Mouse (Mus musculus) lung, embryonic 16.5 days (tissue): ENCODE results near the gene Tmem207. TPM values are rescaled to one million over a fixed set of nuclear protein-coding genes. Genes with fewer than 3 reads are reported as not detected.
A peak's percentile ranks its signal among the peaks of the same experiment; 100 is the strongest.
"Not testable (repeated sequence)": the region's sequence is repeated elsewhere in the genome, so short reads cannot be mapped to it uniquely, and the experiment has no call there.

Experiments used
- ATAC-seq: fragments of 200-750 bp; cut with Nextera tagmentation; 2 replicates; pipeline ENCODE4 v1.8.0; 2017; ENCODE audit warnings: low read depth, mild to moderate bottlenecking, moderate library complexity
- H3K27ac ChIP-seq: fragments of 300-500 bp; sonication (generic); 2 replicates; pipeline ENCODE4 v1.5.1; 2014; ENCODE audit warnings: mild to moderate bottlenecking, control low read depth, low read length
- H3K27me3 ChIP-seq: fragments of 300-500 bp; sonication (generic); 2 replicates; pipeline ENCODE4 v1.6.1; 2014; ENCODE audit warnings: low read depth, low read length, mixed read lengths; ENCODE audit not compliant: control insufficient read depth, insufficient read depth
- H3K36me3 ChIP-seq: fragments of 300-500 bp; sonication (generic); 2 replicates; pipeline ENCODE4 v1.6.1; 2014; ENCODE audit warnings: low read length; ENCODE audit not compliant: control insufficient read depth, insufficient read depth
- H3K4me1 ChIP-seq: fragments of 300-500 bp; sonication (generic); replicated peaks from 2 replicates; pipeline ENCODE4 v1.6.1; 2014; ENCODE audit warnings: low read length, mixed read lengths; ENCODE audit not compliant: control insufficient read depth, insufficient read depth
- H3K4me2 ChIP-seq: fragments of 300-500 bp; sonication (generic); 2 replicates; pipeline ENCODE4 v1.6.1; 2014; ENCODE audit warnings: low read depth, low read length, control low read depth
- H3K4me3 ChIP-seq: fragments of 300-500 bp; sonication (generic); 2 replicates; pipeline ENCODE4 v1.5.1; 2014; ENCODE audit warnings: mild to moderate bottlenecking, low read length, control low read depth
- H3K9ac ChIP-seq: fragments of 300-500 bp; sonication (generic); 2 replicates; pipeline ENCODE4 v1.6.1; 2014; ENCODE audit warnings: low read length, control low read depth
- H3K9me3 ChIP-seq: fragments of 300-500 bp; sonication (generic); 2 replicates; pipeline ENCODE4 v1.6.1; 2016; ENCODE audit warnings: low read length; ENCODE audit not compliant: control insufficient read depth
- WGBS: fragments of 180-500 bp; shearing (Covaris S2); extraction: QIAGEN DNeasy Blood & Tissue Kit; methylation state at CpG from one replicate; pipeline ENCODE4 v1.1.7; 2014; 5-methylcytosine and 5-hydroxymethylcytosine counted together
- polyA plus RNA-seq: library from polyadenylated mRNA; unstranded; fragments of >200 nt; fragmentation: Nextera tagmentation; extraction: Ambion mirVana; gene quantifications from 2 replicates; pipeline ENCODE4 v1.2.1, GENCODE M21; 2015

Gene Tmem207
- polyA plus RNA-seq, 1 experiment from 2014 or later, result not detected

- WGBS, result 23% methylated on average over 7 of the region's 7 CpGs
- Histone ChIP-seq H3K27me3 (no peaks in the 10 kb centered on the region), H3K36me3 (no peaks in the 10 kb centered on the region), H3K4me3 (no peak overlapping the region), H3K27ac (no peak overlapping the region), H3K4me1 (no peaks in the 10 kb centered on the region), H3K9me3 (no peaks in the 10 kb centered on the region), H3K9ac (no peak overlapping the region), H3K4me2 (no peak overlapping the region)
- 0 out of 2 replicates have a peak, but pooled peaks have one; percentile 23 for ATAC-seq
Measured at GRCm38 (mm10) chr16:26546170-26546878, 19.8 kb upstream of the Tmem207 start.

GRCm38 (mm10) chr16:26532287-26532686 lies 5.7 kb upstream of the Tmem207 start:
- no peak for ATAC-seq
- WGBS, result 52% methylated on average over 1 of the region's 1 CpGs

GRCm38 (mm10) chr16:26530451-26530850 lies 3.9 kb upstream of the Tmem207 start:
- Histone ChIP-seq H3K9ac (no peak overlapping the region), H3K27ac (no peak overlapping the region), H3K4me1 (no peaks in the 10 kb centered on the region), H3K36me3 (no peaks in the 10 kb centered on the region), H3K27me3 (no peaks in the 10 kb centered on the region), H3K9me3 (no peaks in the 10 kb centered on the region), H3K4me3 (no peak overlapping the region), H3K4me2 (no peak overlapping the region)
- 26% methylated on average over 1 of the region's 1 CpGs for WGBS
- ATAC-seq, result no peak

More at GRCm38 (mm10) chr16:26532287-26532686, 5.7 kb upstream of the Tmem207 start:
- no peaks in the 10 kb centered on the region for H3K27me3 ChIP-seq
- H3K9me3 ChIP-seq, result no peaks in the 10 kb centered on the region
- H3K27ac ChIP-seq, result no peak overlapping the region
- H3K4me3 ChIP-seq, result no peak overlapping the region
- H3K9ac ChIP-seq, result no peak overlapping the region
- no peaks in the 10 kb centered on the region for H3K36me3 ChIP-seq
- no peak overlapping the region for H3K4me2 ChIP-seq
- H3K4me1 ChIP-seq, result no peaks in the 10 kb centered on the region

- Histone ChIP-seq H3K27me3 (no peaks in the 10 kb centered on the region), H3K4me3 (no peak overlapping the region), H3K4me1 (no peaks in the 10 kb centered on the region), H3K9me3 (no peaks in the 10 kb centered on the region), H3K36me3 (no peaks in the 10 kb centered on the region), H3K4me2 (peak overlapping the region; percentile 16; the same call in 1 of the 2 replicates), H3K27ac (0 out of 2 replicates have a peak overlapping the region, but pooled peaks have one; percentile 5), H3K9ac (no peak overlapping the region)
- 52% methylated on average over 10 of the region's 10 CpGs for WGBS
- ATAC-seq, result peak; percentile 87
Measured at GRCm38 (mm10) chr16:26527931-26528666, 1.5 kb upstream of the Tmem207 start.

GRCm38 (mm10) chr16:26525832-26526231 lies 737 bp downstream of the Tmem207 start:
- Histone ChIP-seq H3K4me3 (no peak overlapping the region), H3K27me3 (no peaks in the 10 kb centered on the region), H3K4me1 (no peaks in the 10 kb centered on the region), H3K4me2 (no peak overlapping the region), H3K27ac (no peak overlapping the region), H3K9me3 (no peaks in the 10 kb centered on the region), H3K36me3 (no peaks in the 10 kb centered on the region), H3K9ac (no peak overlapping the region)
- 66% methylated on average over 5 of the region's 5 CpGs for WGBS
- ATAC-seq, result no peak

GRCm38 (mm10) chr16:26519596-26519995 lies 7.0 kb downstream of the Tmem207 start:
- Histone ChIP-seq H3K36me3 (no peaks in the 10 kb centered on the region), H3K9ac (no peak overlapping the region)

GRCm38 (mm10) chr16:26504961-26505360 lies 21.6 kb downstream of the Tmem207 start:
- ATAC-seq, result no peak
- 83% methylated on average over 4 of the region's 4 CpGs for WGBS
- Histone ChIP-seq H3K9ac (no peak overlapping the region), H3K27me3 (no peaks in the 10 kb centered on the region), H3K27ac (no peak overlapping the region), H3K36me3 (no peaks in the 10 kb centered on the region), H3K9me3 (no peaks in the 10 kb centered on the region), H3K4me2 (no peak overlapping the region), H3K4me1 (no peaks in the 10 kb centered on the region), H3K4me3 (no peak overlapping the region)

More at GRCm38 (mm10) chr16:26519596-26519995, 7.0 kb downstream of the Tmem207 start:
- Histone ChIP-seq H3K4me1 (no peaks in the 10 kb centered on the region), H3K27ac (no peak overlapping the region), H3K4me3 (no peak overlapping the region), H3K4me2 (no peak overlapping the region), H3K9me3 (no peaks in the 10 kb centered on the region), H3K27me3 (no peaks in the 10 kb centered on the region)
- ATAC-seq, result no peak
- WGBS, result 35% methylated on average over 2 of the region's 2 CpGs

GRCm38 (mm10) chr16:26500738-26501137 lies 25.8 kb downstream of the Tmem207 start:
- Histone ChIP-seq H3K27me3 (no peaks in the 10 kb centered on the region), H3K4me2 (no peak overlapping the region)
- ATAC-seq, result no peak

GRCm38 (mm10) chr16:26499705-26500104 lies 26.9 kb downstream of the Tmem207 start:
- not testable (repeated sequence) for H3K27me3 ChIP-seq, ATAC-seq, H3K4me1 ChIP-seq, H3K4me3 ChIP-seq, H3K9me3 ChIP-seq, H3K9ac ChIP-seq, H3K27ac ChIP-seq, H3K36me3 ChIP-seq, H3K4me2 ChIP-seq
- 79% methylated on average over 3 of the region's 3 CpGs for WGBS

More at GRCm38 (mm10) chr16:26500738-26501137, 25.8 kb downstream of the Tmem207 start:
- Histone ChIP-seq H3K9ac (no peak overlapping the region), H3K4me1 (no peaks in the 10 kb centered on the region), H3K36me3 (no peaks in the 10 kb centered on the region), H3K4me3 (no peak overlapping the region), H3K27ac (no peak overlapping the region), H3K9me3 (no peaks in the 10 kb centered on the region)
- 72% methylated on average over 3 of the region's 3 CpGs for WGBS
